Mouse (Mus musculus): ENCODE measurements at regions not wholly inside any gene's neighbourhood (a gene's known extent, or its start where the extent isn't known, plus 50 kb on each side); places are given as distances from the start of the nearest gene placed in this dataset.
A peak's percentile ranks its signal among the peaks of the same experiment; 100 is the strongest.

- DNase-seq: no peak
Measured at GRCm38 (mm10) chr10:24519795-24520512, 75.3 kb upstream of the Ccn2 start.

- no peak for DNase-seq
Measured at GRCm38 (mm10) chr10:24520515-24520914, 74.7 kb upstream of the Ccn2 start.

DNA sequence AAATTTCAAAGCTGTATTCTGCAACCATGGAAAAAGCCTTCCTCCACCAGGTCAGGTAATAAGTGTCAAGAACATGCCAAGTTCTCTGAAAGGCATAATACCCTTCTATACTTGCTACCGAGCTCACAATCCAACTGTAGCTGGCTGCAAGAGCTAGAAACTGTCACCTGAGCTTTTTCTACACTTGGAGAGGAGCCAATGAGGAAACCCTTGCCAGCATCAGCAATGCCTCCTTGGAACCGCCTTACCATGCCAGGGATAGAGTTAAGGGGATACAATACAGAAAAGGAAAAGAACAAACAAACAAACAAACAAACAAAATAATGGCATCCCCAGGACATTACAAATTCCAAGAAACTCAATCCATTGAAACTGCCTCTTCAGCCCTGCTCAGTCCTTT lies 62.5 kb upstream of the Ccn2 start:
- DNase-seq: no peak

GRCm38 (mm10) chr10:24534901-24535300 lies 60.3 kb upstream of the Ccn2 start:
- peak; percentile 38 to 65 for DNase-seq

DNA sequence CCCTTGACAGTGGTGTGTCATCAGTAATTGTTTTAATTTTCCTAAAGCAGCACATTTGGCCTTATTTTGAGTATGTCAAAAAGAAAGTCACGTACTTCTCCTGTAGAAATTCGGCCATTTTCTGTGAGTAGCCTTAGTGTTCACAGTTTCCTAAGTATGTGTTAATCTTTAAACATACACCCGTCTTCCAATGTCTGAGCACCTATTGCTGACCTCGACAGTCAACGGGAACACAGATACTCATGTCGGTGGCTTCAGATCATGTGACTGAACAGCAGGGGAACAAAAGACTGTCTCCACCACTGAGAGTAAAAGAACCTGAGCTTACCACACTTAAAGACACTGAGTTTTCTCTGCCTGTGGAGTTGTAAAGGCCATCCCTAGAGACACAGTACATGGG lies 59.8 kb upstream of the Ccn2 start:
- no peak for DNase-seq

DNA sequence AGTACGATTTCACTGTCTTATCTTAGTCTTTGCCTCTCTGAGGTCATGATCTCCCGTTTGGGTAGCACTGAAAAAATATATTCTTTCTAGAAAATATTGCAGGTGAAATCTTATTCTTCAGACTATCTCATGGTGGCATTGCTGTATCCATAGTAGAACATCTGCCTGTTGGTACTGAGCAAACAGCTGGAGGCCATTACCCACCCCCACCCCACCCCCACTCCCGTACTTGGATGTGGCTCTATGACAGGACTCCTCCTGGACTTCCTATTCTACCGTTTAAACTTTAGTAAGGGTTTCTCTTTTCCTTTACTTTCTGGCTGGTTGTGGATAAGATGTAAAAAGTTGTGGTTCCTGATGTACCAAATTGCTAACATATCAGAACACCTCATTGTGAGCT lies 53.3 kb upstream of the Ccn2 start:
- DNase-seq: no peak
